ENCODE assay signal across 10 mouse cellular contexts in genomic region chr17:28294449-28295333, GRCm38 (mm10). TPM values are rescaled to one million over a fixed set of nuclear protein-coding genes. Genes with fewer than 3 reads are reported as not detected.
DNase-seq lines count a peak whose midpoint lies in the region; ATAC-seq and TF ChIP-seq lines count a peak whose summit lies in the region.
"Had no signal": no experiment of that assay in that cellular context is flagged by ENCODE, and none has a peak within 500 bp of the region (broad histone marks: within the 10 kb centered on the region; RNA-seq: fewer than 3 reads in every experiment).

No protein-coding gene starts in this region.

- peaks cover 8% of the 10 kb centered on the region for H3K36me3 ChIP-seq in forebrain, embryonic 13.5 days (ENCODE audit: poor library complexity, severe bottlenecking)
- peaks cover 97% of the 10 kb centered on the region for H3K36me3 ChIP-seq in megakaryocyte, embryonic 14.5 days (replicated peaks; ENCODE audit: low read length)

- TF ChIP-seq CTCF in left cerebral cortex, adult 2 months (IDR thresholded peaks at IDR 0.05) = no peak

- no peak for DNase-seq in left cerebral cortex, adult 2 months (ENCODE audit: extremely low spot score in 1 of 2, low spot score in 2 of 2)
- DNase-seq in left cerebral cortex, postnatal 36 days (ENCODE audit: low spot score in 2 of 2) = no peak
- peak; percentile 54 for DNase-seq in brain, adult 2 months (ENCODE audit: low read depth, low spot score)
- no peak for DNase-seq in adrenal gland, postnatal 36 days
- no peak for DNase-seq in right cerebral cortex, adult 18-20 months
- no peak for DNase-seq in right cerebral cortex, postnatal 25 days
- DNase-seq: cerebellum, adult 2 months; right cerebral cortex, postnatal 14 days had no signal

- H3K9ac ChIP-seq in forebrain, embryonic 13.5 days = no peak overlapping the region

- no peak overlapping the region for H3K4me3 ChIP-seq in left cerebral cortex, adult 2 months
- H3K4me3 ChIP-seq in forebrain, embryonic 13.5 days = no peak overlapping the region
- peak overlapping the region; percentile 80 for H3K4me3 ChIP-seq in megakaryocyte, embryonic 14.5 days (replicated peaks)

- 70% methylated on average over 16 of the region's 17 CpGs for WGBS in forebrain, embryonic 13.5 days

- no peaks in the 10 kb centered on the region for H3K27me3 ChIP-seq in forebrain, embryonic 13.5 days
- peaks cover 5% of the 10 kb centered on the region for H3K27me3 ChIP-seq in megakaryocyte, embryonic 14.5 days (replicated peaks)

- H3K9me3 ChIP-seq in forebrain, embryonic 13.5 days (replicated peaks) = 0 out of 2 replicates have a peak, but pooled peaks cover 3% of the 10 kb centered on the region
- H3K9me3 ChIP-seq in megakaryocyte, embryonic 14.5 days = peaks cover 12% of the 10 kb centered on the region

- intact Hi-C loops in left cerebral cortex, adult 2 months (cut with DNase I) = no loop called here
- intact Hi-C loops in left cerebral cortex, postnatal 36 days (cut with DNase I) = no loop called here

- H3K4me1 ChIP-seq in forebrain, embryonic 13.5 days = peaks cover 10% of the 10 kb centered on the region; the same call in 1 of the 2 replicates
- H3K4me1 ChIP-seq in megakaryocyte, embryonic 14.5 days = peaks cover 74% of the 10 kb centered on the region

- H3K27ac ChIP-seq in left cerebral cortex, adult 2 months = peak overlapping the region; percentile 47
- peak overlapping the region; percentile 33; the same call in 1 of the 2 replicates for H3K27ac ChIP-seq in forebrain, embryonic 13.5 days

- H3K4me2 ChIP-seq in forebrain, embryonic 13.5 days = no peak overlapping the region

- ATAC-seq in forebrain, embryonic 13.5 days = no peak

RNA-seq across cellular contexts. Expression of gene Fance, which starts 18.6 kb away (rescaled TPM):
- total RNA-seq in left cerebral cortex, adult 2 months (2021) = 10 to 100 TPM; 21.5 to 26.1 TPM
- total RNA-seq in left cerebral cortex, postnatal 36 days (2021) = 10 to 100 TPM; 21.6 to 29.5 TPM
- polyA plus RNA-seq in forebrain, embryonic 13.5 days (2015; fragmentation: Nextera tagmentation; extraction: Ambion mirVana) = 22.6 and 24.6 TPM in 2 replicates
- polyA plus RNA-seq in megakaryocyte, embryonic 14.5 days (2012; ENCODE audit: insufficient read depth, low replicate concordance) = 33.1 and 40.3 TPM in 2 replicates
- 10 to 100 TPM; 23.5 to 23.7 TPM for total RNA-seq in adrenal gland, postnatal 36 days (2021)

RNA-seq across cellular contexts. Expression of gene Rpl10a, which starts 33.6 kb away (rescaled TPM):
- total RNA-seq in left cerebral cortex, adult 2 months (2021) = 100 to 1,000 TPM; 302 to 309 TPM
- total RNA-seq in left cerebral cortex, postnatal 36 days (2021) = 100 to 1,000 TPM; 289 to 354 TPM
- polyA plus RNA-seq in forebrain, embryonic 13.5 days (2015; fragmentation: Nextera tagmentation; extraction: Ambion mirVana) = 444 and 501 TPM in 2 replicates
- polyA plus RNA-seq in megakaryocyte, embryonic 14.5 days (2012; ENCODE audit: insufficient read depth, low replicate concordance) = 4,291 and 7,093 TPM in 2 replicates
- total RNA-seq in adrenal gland, postnatal 36 days (2021) = 100 to 1,000 TPM; 847 to 904 TPM

RNA-seq across cellular contexts. Expression of gene Tead3, which starts 55.9 kb away (rescaled TPM):
- 1 to 10 TPM; 2.9 to 3.0 TPM for total RNA-seq in left cerebral cortex, adult 2 months (2021)
- 1 to 10 TPM; 2.4 to 2.8 TPM for total RNA-seq in left cerebral cortex, postnatal 36 days (2021)
- polyA plus RNA-seq in forebrain, embryonic 13.5 days (2015; fragmentation: Nextera tagmentation; extraction: Ambion mirVana) = 2.4 and 2.8 TPM in 2 replicates
- 0.26 TPM in 1 of 2 replicates, not detected in the other for polyA plus RNA-seq in megakaryocyte, embryonic 14.5 days (2012; ENCODE audit: insufficient read depth, low replicate concordance)
- total RNA-seq in adrenal gland, postnatal 36 days (2021) = 10 to 100 TPM; 10.0 to 10.1 TPM
